8 mouse cellular contexts compared by ENCODE assay signal in genomic region chr13:45827619-45828018, GRCm38 (mm10).
DNase-seq lines count a peak whose midpoint lies in the region; ATAC-seq lines count a peak whose summit lies in the region.

No protein-coding gene starts in this region.

- H3K4me3 ChIP-seq in embryonic facial prominence, embryonic 14.5 days (ENCODE audit: low read depth, low read length): no peak overlapping the region
- no peak overlapping the region for H3K4me3 ChIP-seq in embryonic facial prominence, embryonic 10.5 days

- H3K27me3 ChIP-seq in embryonic facial prominence, embryonic 14.5 days (replicated peaks; ENCODE audit: control insufficient read depth, insufficient read depth, low read length): no peaks in the 10 kb centered on the region
- no peaks in the 10 kb centered on the region for H3K27me3 ChIP-seq in embryonic facial prominence, embryonic 10.5 days (replicated peaks; ENCODE audit: low read depth, poor library complexity, severe bottlenecking)

- no peaks in the 10 kb centered on the region for H3K4me1 ChIP-seq in embryonic facial prominence, embryonic 14.5 days (ENCODE audit: control insufficient read depth, insufficient read depth, low read length)
- H3K4me1 ChIP-seq in embryonic facial prominence, embryonic 10.5 days: no peaks in the 10 kb centered on the region

- no peak overlapping the region for H3K4me2 ChIP-seq in embryonic facial prominence, embryonic 14.5 days (ENCODE audit: low read depth, low read length)

- no peak for ATAC-seq in embryonic facial prominence, embryonic 14.5 days (ENCODE audit: low read depth)
- no peak for ATAC-seq in activated CD4-positive, CD25-positive, alpha-beta regulatory T cell, adult 4 months

- whole genome bisulfite sequencing in embryonic facial prominence, embryonic 14.5 days: 56% methylated on average over 4 of the region's 4 CpGs
- WGBS in embryonic facial prominence, embryonic 10.5 days: 81% methylated on average over 4 of the region's 4 CpGs

- H3K27ac ChIP-seq in embryonic facial prominence, embryonic 14.5 days (replicated peaks; ENCODE audit: low read depth, low read length): no peak overlapping the region
- H3K27ac ChIP-seq in embryonic facial prominence, embryonic 10.5 days (replicated peaks): no peak overlapping the region

- H3K36me3 ChIP-seq in embryonic facial prominence, embryonic 14.5 days (ENCODE audit: control insufficient read depth, insufficient read depth, low read length): no peaks in the 10 kb centered on the region
- H3K36me3 ChIP-seq in embryonic facial prominence, embryonic 10.5 days (replicated peaks): no peaks in the 10 kb centered on the region

- intact Hi-C loops in heart, postnatal 10 days (cut with DNase I): loop anchor here (5.0 kb wide), 2 partner anchors 60 to 135 kb away; no protein-coding TSS in a partner anchor

- no peak overlapping the region for H3K9ac ChIP-seq in embryonic facial prominence, embryonic 14.5 days (ENCODE audit: low read depth, low read length)

- H3K9me3 ChIP-seq in embryonic facial prominence, embryonic 14.5 days (ENCODE audit: control insufficient read depth, low read length): no peaks in the 10 kb centered on the region
- H3K9me3 ChIP-seq in embryonic facial prominence, embryonic 10.5 days: no peaks in the 10 kb centered on the region

- peak; percentile 61 for DNase-seq in embryonic facial prominence, embryonic 14.5 days (ENCODE audit: low spot score)
- no peak for DNase-seq in embryonic facial prominence, embryonic 10.5 days (ENCODE audit: low spot score)
- DNase-seq in urinary bladder, adult 18-20 months (ENCODE audit: low spot score in 2 of 2): peak; percentile 21 to 42
- no peak for DNase-seq in urinary bladder, adult 2 months (ENCODE audit: low spot score)
- DNase-seq in heart, postnatal 10 days: peak; percentile 53
- DNase-seq in right cerebral cortex, postnatal 10 days (ENCODE audit: low spot score in 2 of 2): peak; percentile 69 to 73
- DNase-seq in B cell, adult 2 months: no peak

Comparison
In these comparisons a context has a peak if more than half of its experiments do, and no peak if none do; other contexts are left out.
1. DNase-seq: peak in embryonic facial prominence, embryonic 14.5 days (single experiment), urinary bladder, adult 18-20 months (2 of 2), heart, postnatal 10 days (2 of 2) and right cerebral cortex, postnatal 10 days (2 of 2); none in embryonic facial prominence, embryonic 10.5 days (single experiment), urinary bladder, adult 2 months (single experiment) and B cell, adult 2 months (0 of 2).